Mouse (Mus musculus) retina, adult 2 months (tissue): ENCODE measurements at regions not wholly inside any gene's neighbourhood (a gene's known extent, or its start where the extent isn't known, plus 50 kb on each side); places are given as distances from the start of the nearest gene placed in this dataset.

Source experiments
- DNase-seq: peaks from one replicate; pipeline ENCODE4 v3.0.0-alpha.2; 2012; ENCODE audit warnings: low read depth, low spot score

GRCm38 (mm10) chr10:21672171-21672570 is 79.2 kb downstream of the 1700020N01Rik start:
- no peak for DNase-seq

GRCm38 (mm10) chr10:21672666-21673065 is 79.7 kb downstream of the 1700020N01Rik start:
- DNase-seq, result no peak

- no peak for DNase-seq
These were observed 80.9 kb downstream of the 1700020N01Rik start for GRCm38 (mm10) chr10:21673831-21674230.

GRCm38 (mm10) chr10:21675786-21676185 is 82.8 kb downstream of the 1700020N01Rik start:
- DNase-seq, result no peak

- DNase-seq, result no peak
These were observed 85.0 kb downstream of the 1700020N01Rik start for GRCm38 (mm10) chr10:21677911-21678310.

GRCm38 (mm10) chr10:21678372-21678771 is 85.4 kb downstream of the 1700020N01Rik start:
- DNase-seq, result no peak

GRCm38 (mm10) chr10:21678811-21679451 is 86.0 kb downstream of the 1700020N01Rik start:
- DNase-seq, result no peak

- DNase-seq, result no peak
These were observed 87.8 kb downstream of the 1700020N01Rik start for GRCm38 (mm10) chr10:21680789-21681188.

GRCm38 (mm10) chr10:21684286-21685013 is 91.5 kb downstream of the 1700020N01Rik start:
- no peak for DNase-seq

GRCm38 (mm10) chr10:21685122-21685798 is 92.3 kb downstream of the 1700020N01Rik start:
- no peak for DNase-seq

GRCm38 (mm10) chr10:21686060-21686459 is 93.1 kb downstream of the 1700020N01Rik start:
- DNase-seq, result no peak

GRCm38 (mm10) chr10:21687484-21687883 is 94.5 kb downstream of the 1700020N01Rik start:
- DNase-seq, result no peak

GRCm38 (mm10) chr10:21688513-21688912 is 95.6 kb downstream of the 1700020N01Rik start:
- no peak for DNase-seq

GRCm38 (mm10) chr10:21689847-21690269 is 96.9 kb downstream of the 1700020N01Rik start:
- DNase-seq, result no peak

- no peak for DNase-seq
These were observed 102.2 kb downstream of the 1700020N01Rik start for GRCm38 (mm10) chr10:21695185-21695584.

GRCm38 (mm10) chr10:21696671-21697070 is 103.7 kb downstream of the 1700020N01Rik start:
- no peak for DNase-seq

GRCm38 (mm10) chr10:21701580-21701979 is 108.6 kb downstream of the 1700020N01Rik start:
- no peak for DNase-seq

GRCm38 (mm10) chr10:21702134-21702533 is 109.2 kb downstream of the 1700020N01Rik start:
- DNase-seq, result no peak

GRCm38 (mm10) chr10:21711866-21712265 is 118.9 kb downstream of the 1700020N01Rik start:
- DNase-seq, result no peak

GRCm38 (mm10) chr10:21712828-21713227 is 119.9 kb downstream of the 1700020N01Rik start:
- DNase-seq, result no peak

- no peak for DNase-seq
These were observed 122.5 kb downstream of the 1700020N01Rik start for GRCm38 (mm10) chr10:21715436-21715835.

- peak; percentile 18 for DNase-seq
These were observed 125.2 kb downstream of the 1700020N01Rik start for GRCm38 (mm10) chr10:21718189-21718588.
